Mouse (Mus musculus): ENCODE results near the gene Map1lc3b. TPM values are rescaled to one million over a fixed set of nuclear protein-coding genes. Genes with fewer than 3 reads are reported as not detected.

Gene Map1lc3b
- polyA plus RNA-seq, 1 experiment from 2014 or later: 211 TPM

- H3K4me3 ChIP-seq (ENCODE audit: low read length): no peak overlapping the region
- H3K36me3 ChIP-seq (ENCODE audit: insufficient read depth, low read length): no peaks in the 10 kb centered on the region
- no peak overlapping the region for H3K9ac ChIP-seq (replicated peaks; ENCODE audit: low read length)
- H3K9me3 ChIP-seq (ENCODE audit: low read length): no peaks in the 10 kb centered on the region
- H3K4me2 ChIP-seq (replicated peaks; ENCODE audit: low read depth, low read length): no peak overlapping the region
- peaks cover 5% of the 10 kb centered on the region; the same call in 1 of the 2 replicates for H3K4me1 ChIP-seq (ENCODE audit: insufficient read depth, low read length)
- ATAC-seq (ENCODE audit: low FRiP score, low TSS enrichment): no peak
- WGBS: 78% methylated on average over 21 of the region's 21 CpGs
- no peaks in the 10 kb centered on the region for H3K27me3 ChIP-seq (ENCODE audit: insufficient read depth, low read length)
- H3K27ac ChIP-seq (ENCODE audit: low read length): no peak overlapping the region
Observed at GRCm38 (mm10) chr8:121570335-121570734, 19.8 kb upstream of the Map1lc3b start.

DNA sequence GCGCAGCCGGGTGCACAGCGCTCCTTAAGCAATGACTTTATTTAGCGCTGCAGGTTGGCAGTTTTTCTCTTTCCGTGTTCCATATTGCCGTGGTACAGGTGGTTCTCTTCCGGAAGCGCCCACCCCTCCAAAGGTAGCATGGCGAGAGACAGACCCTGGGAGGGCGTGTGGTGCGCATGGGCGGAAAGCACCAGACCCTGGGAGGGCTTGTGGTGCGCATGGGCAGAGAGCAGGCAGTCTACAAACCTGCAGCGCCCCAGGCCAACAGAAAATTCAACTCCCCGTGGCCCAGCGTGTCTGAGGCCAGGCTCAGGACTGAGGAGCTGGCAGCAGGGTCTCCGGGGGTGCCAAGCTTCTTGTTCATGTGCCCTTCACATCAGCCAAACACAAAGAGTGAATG, 19.4 kb upstream of the Map1lc3b start:
- ATAC-seq (ENCODE audit: low FRiP score, low TSS enrichment): no peak
- no peaks in the 10 kb centered on the region for H3K27me3 ChIP-seq (ENCODE audit: insufficient read depth, low read length)
- no peak overlapping the region for H3K27ac ChIP-seq (ENCODE audit: low read length)
- peaks cover 5% of the 10 kb centered on the region; the same call in 1 of the 2 replicates for H3K4me1 ChIP-seq (ENCODE audit: insufficient read depth, low read length)
- no peaks in the 10 kb centered on the region for H3K36me3 ChIP-seq (ENCODE audit: insufficient read depth, low read length)
- no peak overlapping the region for H3K9ac ChIP-seq (replicated peaks; ENCODE audit: low read length)
- WGBS: 80% methylated on average over 17 of the region's 17 CpGs
- no peaks in the 10 kb centered on the region for H3K9me3 ChIP-seq (ENCODE audit: low read length)
- H3K4me3 ChIP-seq (ENCODE audit: low read length): no peak overlapping the region
- H3K4me2 ChIP-seq (replicated peaks; ENCODE audit: low read depth, low read length): no peak overlapping the region

DNA sequence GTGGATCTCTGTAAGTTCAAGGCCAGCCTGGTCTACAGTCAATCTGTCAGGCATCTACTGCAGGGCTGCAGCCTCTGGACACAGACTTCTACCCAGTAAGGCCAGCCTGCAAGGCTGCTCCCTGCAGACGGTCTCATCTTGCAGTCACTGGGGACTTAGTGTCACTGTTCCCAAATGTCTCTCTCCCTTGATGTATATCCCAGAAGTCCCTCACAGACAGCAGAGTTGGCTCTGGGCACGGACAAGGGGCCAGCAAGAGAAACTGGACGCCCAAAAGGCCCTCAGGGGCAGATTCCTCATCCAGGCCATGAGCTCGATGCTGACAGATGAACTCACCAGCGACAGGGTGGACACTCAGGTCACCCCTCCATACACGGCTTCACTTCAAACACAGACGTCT, 18.0 kb upstream of the Map1lc3b start:
- Histone ChIP-seq H3K4me1 (ENCODE audit: insufficient read depth, low read length) (peaks cover 10% of the 10 kb centered on the region), H3K27ac (ENCODE audit: low read length) (no peak overlapping the region), H3K36me3 (ENCODE audit: insufficient read depth, low read length) (no peaks in the 10 kb centered on the region), H3K9ac (replicated peaks; ENCODE audit: low read length) (no peak overlapping the region), H3K27me3 (ENCODE audit: insufficient read depth, low read length) (no peaks in the 10 kb centered on the region), H3K4me3 (ENCODE audit: low read length) (no peak overlapping the region), H3K4me2 (replicated peaks; ENCODE audit: low read depth, low read length) (no peak overlapping the region), H3K9me3 (ENCODE audit: low read length) (no peaks in the 10 kb centered on the region)
- no peak for ATAC-seq (ENCODE audit: low FRiP score, low TSS enrichment)
- 69% methylated on average over 7 of the region's 7 CpGs for WGBS

GRCm38 (mm10) chr8:121573275-121573674, 16.9 kb upstream of the Map1lc3b start:
- Histone ChIP-seq H3K4me2 (replicated peaks; ENCODE audit: low read depth, low read length) (no peak overlapping the region), H3K27ac (ENCODE audit: low read length) (no peak overlapping the region), H3K4me3 (ENCODE audit: low read length) (no peak overlapping the region), H3K36me3 (ENCODE audit: insufficient read depth, low read length) (no peaks in the 10 kb centered on the region), H3K27me3 (ENCODE audit: insufficient read depth, low read length) (no peaks in the 10 kb centered on the region), H3K9ac (replicated peaks; ENCODE audit: low read length) (no peak overlapping the region), H3K4me1 (ENCODE audit: insufficient read depth, low read length) (peaks cover 19% of the 10 kb centered on the region), H3K9me3 (ENCODE audit: low read length) (no peaks in the 10 kb centered on the region)
- 36% methylated on average over 3 of the region's 3 CpGs for WGBS
- ATAC-seq (ENCODE audit: low FRiP score, low TSS enrichment): peak; percentile 77

GRCm38 (mm10) chr8:121575661-121576060, 14.5 kb upstream of the Map1lc3b start:
- Histone ChIP-seq H3K36me3 (ENCODE audit: insufficient read depth, low read length) (no peaks in the 10 kb centered on the region), H3K9ac (replicated peaks; ENCODE audit: low read length) (no peak overlapping the region), H3K9me3 (ENCODE audit: low read length) (no peaks in the 10 kb centered on the region), H3K4me1 (ENCODE audit: insufficient read depth, low read length) (peaks cover 19% of the 10 kb centered on the region), H3K27me3 (ENCODE audit: insufficient read depth, low read length) (no peaks in the 10 kb centered on the region), H3K27ac (ENCODE audit: low read length) (no peak overlapping the region), H3K4me2 (replicated peaks; ENCODE audit: low read depth, low read length) (no peak overlapping the region), H3K4me3 (ENCODE audit: low read length) (no peak overlapping the region)
- ATAC-seq (ENCODE audit: low FRiP score, low TSS enrichment): no peak
- 67% methylated on average over 3 of the region's 3 CpGs for whole genome bisulfite sequencing

DNA sequence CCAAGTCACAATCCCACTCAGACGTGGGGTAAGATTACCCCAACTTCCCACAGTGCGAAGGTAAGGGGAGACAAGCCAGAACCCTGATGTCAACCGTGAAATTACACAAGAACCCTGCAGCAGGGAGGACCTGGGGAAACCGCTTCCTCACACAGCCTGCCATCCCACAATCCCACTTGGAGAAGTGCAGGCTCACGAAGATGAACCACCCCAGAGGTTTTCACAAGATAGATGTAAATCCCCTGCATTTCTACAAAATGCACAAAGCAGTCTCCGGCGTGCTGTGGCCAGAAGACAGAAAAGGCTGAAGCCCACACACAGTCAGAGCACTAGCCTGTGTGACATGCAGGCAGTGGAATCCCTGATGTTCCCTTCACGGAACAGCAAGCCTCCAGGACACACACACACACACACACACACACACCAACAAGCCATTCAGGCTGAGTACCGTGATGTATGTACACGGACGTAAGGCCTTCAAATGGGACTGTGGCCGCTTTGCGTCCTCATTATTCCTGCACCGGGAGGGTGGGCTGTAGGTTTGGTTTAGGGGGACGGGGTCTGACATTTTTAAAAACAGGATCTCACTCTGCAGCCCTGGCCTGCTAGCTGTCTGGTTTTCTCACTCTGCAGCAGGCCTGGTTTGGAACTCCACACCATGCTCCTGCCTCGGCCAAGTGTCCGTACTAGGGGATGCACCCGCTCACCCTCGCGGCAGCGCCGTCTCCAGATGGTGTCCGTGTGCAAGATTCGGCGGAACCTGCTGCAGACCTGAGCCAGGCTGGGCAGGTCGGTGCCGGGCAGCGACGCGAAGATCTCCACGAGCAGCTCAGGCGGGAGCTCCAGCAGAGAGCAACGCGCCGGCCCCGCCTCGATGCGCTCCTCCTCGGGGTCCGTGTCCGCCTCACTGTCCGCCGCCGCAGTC, 12.1 kb upstream of the Map1lc3b start:
- no peaks in the 10 kb centered on the region for H3K9me3 ChIP-seq (ENCODE audit: low read length)
- peak overlapping the region; percentile 93 for H3K4me3 ChIP-seq (ENCODE audit: low read length)
- peak overlapping the region; percentile 89 for H3K4me2 ChIP-seq (replicated peaks; ENCODE audit: low read depth, low read length)
- peak overlapping the region; percentile 44; the same call in 1 of the 2 replicates for H3K27ac ChIP-seq (ENCODE audit: low read length)
- H3K27me3 ChIP-seq (ENCODE audit: insufficient read depth, low read length): no peaks in the 10 kb centered on the region
- H3K36me3 ChIP-seq (ENCODE audit: insufficient read depth, low read length): no peaks in the 10 kb centered on the region
- H3K4me1 ChIP-seq (ENCODE audit: insufficient read depth, low read length): peaks cover 19% of the 10 kb centered on the region
- 0 out of 2 replicates have a peak, but pooled peaks have one; percentile 7 for ATAC-seq (ENCODE audit: low FRiP score, low TSS enrichment)
- H3K9ac ChIP-seq (replicated peaks; ENCODE audit: low read length): peak overlapping the region; percentile 89
- 1% methylated on average over 44 of the region's 44 CpGs for WGBS

- H3K4me3 ChIP-seq (ENCODE audit: low read length): peak within 1 kb of the TSS; percentile 93
- H3K4me2 ChIP-seq (replicated peaks; ENCODE audit: low read depth, low read length): peak within 1 kb of the TSS; percentile 89
- peaks cover 19% of the 10 kb centered on the region for H3K4me1 ChIP-seq (ENCODE audit: insufficient read depth, low read length)
- peak within 1 kb of the TSS; percentile 44; the same call in 1 of the 2 replicates for H3K27ac ChIP-seq (ENCODE audit: low read length)
- WGBS: under 1% methylated on average over 47 of the region's 63 CpGs
- no peaks in the 10 kb centered on the region for H3K36me3 ChIP-seq (ENCODE audit: insufficient read depth, low read length)
- no peaks in the 10 kb centered on the region for H3K27me3 ChIP-seq (ENCODE audit: insufficient read depth, low read length)
- H3K9me3 ChIP-seq (ENCODE audit: low read length): no peaks in the 10 kb centered on the region
- H3K9ac ChIP-seq (replicated peaks; ENCODE audit: low read length): peak within 1 kb of the TSS; percentile 89
- ATAC-seq (ENCODE audit: low FRiP score, low TSS enrichment): peak; percentile 93
Observed at GRCm38 (mm10) chr8:121578676-121579451, 11.3 kb upstream of the Map1lc3b start, which contains the start of gene Fbxo31. TSS of gene Fbxo31 (minus strand) at chr8:121578806.

- Histone ChIP-seq H3K4me2 (replicated peaks; ENCODE audit: low read depth, low read length) (no peak overlapping the region), H3K36me3 (ENCODE audit: insufficient read depth, low read length) (no peaks in the 10 kb centered on the region), H3K9ac (replicated peaks; ENCODE audit: low read length) (no peak overlapping the region), H3K4me3 (ENCODE audit: low read length) (no peak overlapping the region), H3K9me3 (ENCODE audit: low read length) (no peaks in the 10 kb centered on the region), H3K27me3 (ENCODE audit: insufficient read depth, low read length) (no peaks in the 10 kb centered on the region), H3K4me1 (ENCODE audit: insufficient read depth, low read length) (peaks cover 24% of the 10 kb centered on the region), H3K27ac (ENCODE audit: low read length) (no peak overlapping the region)
- WGBS: 29% methylated on average over 9 of the region's 9 CpGs
- no peak for ATAC-seq (ENCODE audit: low FRiP score, low TSS enrichment)
Observed at GRCm38 (mm10) chr8:121580465-121580864, 9.7 kb upstream of the Map1lc3b start.

DNA sequence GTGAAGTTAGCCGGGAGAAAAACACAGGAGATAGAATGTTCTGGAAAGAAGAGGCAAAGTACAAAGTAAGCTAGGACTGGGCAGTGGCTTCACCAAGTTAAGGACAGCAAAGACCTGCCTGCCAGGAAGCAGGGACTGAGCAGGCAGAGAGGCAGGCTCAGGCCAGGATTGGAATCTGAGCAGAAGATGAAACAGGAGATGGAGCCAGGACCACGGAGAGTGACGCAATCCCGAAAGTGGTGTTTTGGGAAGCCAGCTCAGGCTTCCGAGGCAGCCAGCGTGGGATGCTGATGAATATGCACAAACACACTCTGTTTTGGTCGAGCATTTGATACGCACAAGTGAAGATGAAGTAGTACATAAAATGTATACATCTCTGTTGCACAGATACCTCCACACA, 6.5 kb upstream of the Map1lc3b start:
- H3K27me3 ChIP-seq (ENCODE audit: insufficient read depth, low read length): no peaks in the 10 kb centered on the region
- ATAC-seq (ENCODE audit: low FRiP score, low TSS enrichment): no peak
- H3K4me2 ChIP-seq (replicated peaks; ENCODE audit: low read depth, low read length): no peak overlapping the region
- peaks cover 11% of the 10 kb centered on the region; the same call in 1 of the 2 replicates for H3K4me1 ChIP-seq (ENCODE audit: insufficient read depth, low read length)
- no peak overlapping the region for H3K9ac ChIP-seq (replicated peaks; ENCODE audit: low read length)
- WGBS: 49% methylated on average over 8 of the region's 8 CpGs
- no peaks in the 10 kb centered on the region for H3K9me3 ChIP-seq (ENCODE audit: low read length)
- no peak overlapping the region for H3K4me3 ChIP-seq (ENCODE audit: low read length)
- no peak overlapping the region for H3K27ac ChIP-seq (ENCODE audit: low read length)
- H3K36me3 ChIP-seq (ENCODE audit: insufficient read depth, low read length): no peaks in the 10 kb centered on the region

All from kidney, embryonic 16.5 days (tissue).